Mouse (Mus musculus): ENCODE results near the gene Gm10271. TPM values are rescaled to one million over a fixed set of nuclear protein-coding genes. Genes with fewer than 3 reads are reported as not detected.

The Gm10271 gene
- polyA plus RNA-seq, 1 experiment from 2014 or later: not detected

- 43% methylated on average over 5 of the region's 5 CpGs for WGBS
- H3K36me3 ChIP-seq: no peaks in the 10 kb centered on the region
- DNase-seq (ENCODE audit: low spot score): peak; percentile 83
- H3K4me3 ChIP-seq: no peak overlapping the region
- H3K9me3 ChIP-seq: no peaks in the 10 kb centered on the region
- peaks cover 20% of the 10 kb centered on the region for H3K4me1 ChIP-seq
- no peaks in the 10 kb centered on the region for H3K27me3 ChIP-seq (ENCODE audit: insufficient read depth, poor library complexity, severe bottlenecking)
- H3K27ac ChIP-seq: peak overlapping the region; percentile 59; the same call in 1 of the 2 replicates
Observed at GRCm38 (mm10) chr10:116965297-116965696, 7.1 kb downstream of the Gm10271 start.

DNA sequence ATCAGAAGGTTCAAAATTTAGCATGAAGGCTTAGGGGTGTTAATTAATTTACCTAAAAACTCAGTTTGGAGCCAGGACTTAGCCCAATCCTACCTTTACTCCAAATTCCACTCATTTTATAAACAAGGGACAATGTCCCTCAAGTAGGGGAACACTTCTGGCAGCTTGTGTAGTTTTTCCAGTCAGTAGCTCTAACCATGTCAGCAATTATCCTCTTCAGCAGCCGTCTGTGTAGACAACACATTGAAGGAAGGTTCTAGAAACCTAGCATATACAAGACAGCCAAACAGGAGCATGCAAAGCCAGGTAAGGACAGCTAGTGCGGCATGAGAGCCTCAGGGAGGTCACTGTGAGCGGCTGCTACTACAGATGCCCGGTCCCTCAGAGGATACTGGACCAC, 7.8 kb downstream of the Gm10271 start:
- no peak for DNase-seq (ENCODE audit: low spot score)
- Histone ChIP-seq H3K27ac (peak overlapping the region; percentile 37; the same call in 1 of the 2 replicates), H3K9me3 (no peaks in the 10 kb centered on the region), H3K36me3 (no peaks in the 10 kb centered on the region), H3K4me1 (peaks cover 20% of the 10 kb centered on the region), H3K27me3 (ENCODE audit: insufficient read depth, poor library complexity, severe bottlenecking) (no peaks in the 10 kb centered on the region), H3K4me3 (no peak overlapping the region)
- 75% methylated on average over 4 of the region's 4 CpGs for WGBS

DNA sequence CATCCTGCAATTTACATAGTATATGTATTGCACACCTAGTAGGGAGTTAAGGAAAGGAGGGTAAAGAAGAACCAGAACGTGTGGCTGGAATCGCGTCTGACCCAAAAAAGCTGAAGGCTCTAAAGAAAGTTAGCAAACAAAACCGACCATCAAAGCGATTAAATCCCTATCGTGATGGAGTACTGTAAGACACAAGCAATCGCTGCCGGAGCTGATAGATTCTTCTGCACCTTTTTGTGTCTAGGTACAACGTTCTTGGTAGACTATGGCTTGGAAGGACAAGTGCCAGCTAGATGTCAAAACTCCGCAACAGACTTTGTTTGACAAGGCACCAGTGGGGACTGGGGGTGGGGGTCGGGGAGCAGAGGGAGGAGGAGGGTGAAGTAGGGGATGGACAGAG, 8.3 kb downstream of the Gm10271 start:
- Histone ChIP-seq H3K4me3 (no peak overlapping the region), H3K9me3 (no peaks in the 10 kb centered on the region), H3K27ac (0 out of 2 replicates have a peak overlapping the region, but pooled peaks have one; percentile 37), H3K36me3 (no peaks in the 10 kb centered on the region), H3K27me3 (ENCODE audit: insufficient read depth, poor library complexity, severe bottlenecking) (no peaks in the 10 kb centered on the region), H3K4me1 (peaks cover 24% of the 10 kb centered on the region)
- DNase-seq (ENCODE audit: low spot score): no peak
- 78% methylated on average over 11 of the region's 11 CpGs for WGBS

GRCm38 (mm10) chr10:116962803-116963202, 9.6 kb downstream of the Gm10271 start:
- Histone ChIP-seq H3K9me3 (no peaks in the 10 kb centered on the region), H3K36me3 (no peaks in the 10 kb centered on the region), H3K4me1 (peaks cover 24% of the 10 kb centered on the region), H3K27me3 (ENCODE audit: insufficient read depth, poor library complexity, severe bottlenecking) (no peaks in the 10 kb centered on the region), H3K27ac (no peak overlapping the region; the same call in 1 of the 2 replicates), H3K4me3 (no peak overlapping the region)
- 54% methylated on average over 17 of the region's 17 CpGs for WGBS
- no peak for DNase-seq (ENCODE audit: low spot score)

DNA sequence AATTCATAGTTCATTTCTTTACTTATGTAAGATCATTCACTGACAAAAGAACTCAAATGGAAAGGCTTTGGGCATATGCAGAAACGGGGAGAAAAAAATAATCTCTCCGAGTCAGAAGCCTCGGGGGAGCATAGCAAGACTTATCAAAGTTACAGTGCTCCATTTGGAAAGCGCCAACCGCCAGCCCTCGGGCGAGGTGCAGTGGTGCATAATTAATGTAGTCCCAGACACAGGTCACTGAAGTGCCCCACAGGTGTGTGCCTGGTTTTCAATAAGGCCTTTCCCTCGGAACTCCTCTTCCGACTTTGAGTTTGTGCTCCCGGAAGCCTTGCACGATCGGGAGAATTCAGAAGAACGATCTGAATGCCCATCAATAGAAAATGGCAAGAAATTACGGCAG, 10.3 kb downstream of the Gm10271 start:
- Histone ChIP-seq H3K27me3 (ENCODE audit: insufficient read depth, poor library complexity, severe bottlenecking) (no peaks in the 10 kb centered on the region), H3K36me3 (0 out of 2 replicates have a peak, but pooled peaks cover 4% of the 10 kb centered on the region), H3K27ac (no peak overlapping the region), H3K9me3 (no peaks in the 10 kb centered on the region), H3K4me1 (peaks cover 24% of the 10 kb centered on the region), H3K4me3 (no peak overlapping the region)
- 77% methylated on average over 14 of the region's 14 CpGs for WGBS
- no peak for DNase-seq (ENCODE audit: low spot score)

GRCm38 (mm10) chr10:116957867-116958551, 14.4 kb downstream of the Gm10271 start:
- no peak for DNase-seq (ENCODE audit: low spot score)
- 44% methylated on average over 5 of the region's 5 CpGs for WGBS
- 0 out of 2 replicates have a peak, but pooled peaks cover 7% of the 10 kb centered on the region for H3K36me3 ChIP-seq
- H3K27ac ChIP-seq: no peak overlapping the region
- H3K27me3 ChIP-seq (ENCODE audit: insufficient read depth, poor library complexity, severe bottlenecking): no peaks in the 10 kb centered on the region
- H3K4me1 ChIP-seq: peaks cover 7% of the 10 kb centered on the region; the same call in 1 of the 2 replicates
- no peaks in the 10 kb centered on the region for H3K9me3 ChIP-seq
- no peak overlapping the region for H3K4me3 ChIP-seq

DNA sequence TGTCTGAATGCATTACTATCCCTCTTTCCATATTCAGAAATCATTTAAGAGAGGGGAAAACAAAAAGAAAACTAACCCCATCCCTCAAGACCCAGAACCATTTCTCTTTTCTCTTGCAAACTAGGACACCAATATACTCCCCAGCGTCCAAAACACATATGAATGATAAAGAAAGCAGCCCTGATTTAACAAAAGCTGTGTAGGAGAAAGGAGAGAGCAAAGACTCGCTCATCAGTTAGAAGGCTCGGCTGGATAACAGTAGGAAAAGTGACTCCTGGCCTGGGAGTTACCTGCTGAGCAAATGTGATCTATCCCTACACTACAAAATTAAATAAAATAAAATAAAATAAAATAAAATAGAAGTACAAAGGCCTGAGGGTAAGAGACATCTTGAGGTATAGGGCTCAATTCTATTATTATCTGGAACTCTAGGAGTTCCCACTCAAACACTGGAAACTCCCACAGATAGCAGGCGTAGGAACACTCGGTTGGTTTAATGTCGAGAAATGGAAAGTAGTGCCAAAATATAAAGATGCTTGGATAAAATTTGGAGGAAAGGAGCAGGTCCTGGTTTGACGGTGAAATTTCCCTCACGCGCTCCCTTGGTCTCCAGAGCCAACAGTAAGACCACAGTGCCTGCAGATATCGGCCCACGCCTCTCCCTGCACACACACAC, 15.8 kb downstream of the Gm10271 start:
- H3K27ac ChIP-seq: no peak overlapping the region
- H3K4me3 ChIP-seq: no peak overlapping the region
- no peak for DNase-seq (ENCODE audit: low spot score)
- 91% methylated on average over 11 of the region's 11 CpGs for WGBS
- peaks cover 4% of the 10 kb centered on the region; the same call in 1 of the 2 replicates for H3K4me1 ChIP-seq
- no peaks in the 10 kb centered on the region for H3K9me3 ChIP-seq
- H3K36me3 ChIP-seq: 0 out of 2 replicates have a peak, but pooled peaks cover 10% of the 10 kb centered on the region
- no peaks in the 10 kb centered on the region for H3K27me3 ChIP-seq (ENCODE audit: insufficient read depth, poor library complexity, severe bottlenecking)

DNA sequence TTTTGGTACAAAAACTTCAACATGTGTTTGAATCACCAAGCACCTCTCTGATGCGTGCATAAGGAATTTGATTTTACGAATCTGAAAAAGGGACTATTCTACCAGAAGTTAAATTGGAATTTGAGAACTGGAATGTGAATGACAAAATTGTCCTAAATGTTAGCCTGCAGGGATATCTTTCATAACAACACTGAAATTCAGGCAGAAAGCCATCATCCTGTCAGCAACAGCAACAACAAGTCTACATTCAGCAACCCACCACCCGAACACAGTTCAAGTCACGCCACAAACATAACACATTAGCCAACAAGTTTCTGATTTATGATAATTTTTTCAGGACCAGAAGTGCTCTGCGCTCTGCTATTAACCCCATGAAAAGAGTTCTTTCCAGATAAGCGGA, 17.2 kb downstream of the Gm10271 start:
- H3K27ac ChIP-seq: no peak overlapping the region
- WGBS: 90% methylated on average over 6 of the region's 6 CpGs
- H3K9me3 ChIP-seq: no peaks in the 10 kb centered on the region
- no peaks in the 10 kb centered on the region for H3K27me3 ChIP-seq (ENCODE audit: insufficient read depth, poor library complexity, severe bottlenecking)
- H3K36me3 ChIP-seq: 0 out of 2 replicates have a peak, but pooled peaks cover 10% of the 10 kb centered on the region
- no peak for DNase-seq (ENCODE audit: low spot score)
- peaks cover 7% of the 10 kb centered on the region; the same call in 1 of the 2 replicates for H3K4me1 ChIP-seq
- H3K4me3 ChIP-seq: no peak overlapping the region

DNA sequence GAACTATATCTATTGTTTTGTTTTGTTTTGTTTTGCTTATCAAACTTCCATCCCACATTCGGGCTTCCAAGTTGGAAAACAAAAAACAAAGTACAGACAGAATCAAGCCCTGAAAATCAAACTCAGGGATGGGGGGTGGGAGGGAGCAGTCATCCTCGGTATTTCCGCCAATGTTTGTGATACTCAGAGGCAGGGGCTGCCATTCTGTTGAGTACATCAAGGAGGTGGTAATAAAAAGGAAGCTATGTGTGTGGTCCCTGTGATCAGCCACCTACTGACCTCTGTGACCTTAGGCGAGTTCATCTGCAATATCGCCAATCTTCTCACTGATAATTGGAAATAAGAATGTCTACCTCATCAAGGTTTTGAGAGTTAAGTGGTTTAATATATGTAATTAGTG, 21.5 kb downstream of the Gm10271 start:
- H3K4me1 ChIP-seq: peaks cover 32% of the 10 kb centered on the region
- DNase-seq (ENCODE audit: low spot score): no peak
- H3K36me3 ChIP-seq: 0 out of 2 replicates have a peak, but pooled peaks cover 7% of the 10 kb centered on the region
- peak overlapping the region; percentile 93; the same call in 1 of the 2 replicates for H3K27ac ChIP-seq
- H3K4me3 ChIP-seq: peak overlapping the region; percentile 91
- H3K9me3 ChIP-seq: no peaks in the 10 kb centered on the region
- 34% methylated on average over 5 of the region's 5 CpGs for WGBS
- no peaks in the 10 kb centered on the region for H3K27me3 ChIP-seq (ENCODE audit: insufficient read depth, poor library complexity, severe bottlenecking)

GRCm38 (mm10) chr10:116950009-116950769, 22.2 kb downstream of the Gm10271 start, which contains the start of gene Rab3ip:
Gene Rab3ip, minus strand, starts transcription at chr10:116950769.
- Histone ChIP-seq H3K4me1 (peaks cover 39% of the 10 kb centered on the region), H3K27me3 (ENCODE audit: insufficient read depth, poor library complexity, severe bottlenecking) (no peaks in the 10 kb centered on the region), H3K4me3 (peak within 1 kb of the TSS; percentile 91), H3K27ac (peak within 1 kb of the TSS; percentile 93), H3K9me3 (no peaks in the 10 kb centered on the region), H3K36me3 (0 out of 2 replicates have a peak, but pooled peaks cover 7% of the 10 kb centered on the region)
- 1% methylated on average over 83 of the region's 103 CpGs for WGBS
- peak; percentile 95 for DNase-seq (ENCODE audit: low spot score)

DNA sequence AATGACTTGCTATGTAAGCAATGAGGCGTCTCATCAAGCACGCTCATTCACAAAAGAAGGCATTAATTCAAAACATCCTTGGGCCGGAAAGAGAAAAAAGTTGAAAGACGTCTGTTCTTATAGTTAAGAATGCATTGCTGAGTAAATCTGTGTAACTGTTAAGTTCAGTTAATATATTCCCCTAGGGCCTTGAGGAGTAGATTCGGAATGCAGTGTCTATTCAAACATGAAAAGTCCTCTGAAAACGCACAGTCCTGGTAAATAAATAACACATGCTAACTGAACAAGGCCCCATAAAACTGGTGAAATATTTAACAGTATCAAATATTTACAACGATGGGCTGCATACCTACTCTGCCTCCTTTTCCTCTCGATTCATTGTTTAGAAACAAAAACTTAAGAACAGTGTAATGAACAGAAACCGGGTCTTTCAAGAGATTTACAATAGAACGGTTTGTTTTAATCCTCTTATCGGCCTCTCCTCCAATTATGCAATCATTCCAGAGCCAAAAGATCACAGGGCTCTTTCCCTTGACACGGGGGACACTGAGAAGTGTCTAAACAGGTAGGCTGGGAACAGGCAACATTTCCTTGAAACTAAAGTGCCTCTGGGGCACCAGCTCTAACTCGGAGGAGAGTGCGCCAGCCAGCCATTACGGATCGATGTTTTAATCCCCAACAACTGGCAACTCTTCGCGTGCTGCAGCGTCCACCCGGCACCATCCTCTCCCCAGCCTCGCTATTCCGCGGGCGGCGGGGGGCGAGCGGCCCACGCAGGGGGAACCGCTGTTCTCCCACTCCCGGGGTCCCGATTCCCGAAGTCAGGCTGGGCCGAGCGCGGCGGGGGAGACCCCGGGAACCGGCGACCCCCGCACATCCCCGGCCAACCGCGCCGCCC, 23.0 kb downstream of the Gm10271 start:
- Histone ChIP-seq H3K27ac (peak overlapping the region; percentile 93), H3K27me3 (ENCODE audit: insufficient read depth, poor library complexity, severe bottlenecking) (no peaks in the 10 kb centered on the region), H3K4me3 (peak overlapping the region; percentile 91), H3K4me1 (peaks cover 44% of the 10 kb centered on the region), H3K9me3 (no peaks in the 10 kb centered on the region), H3K36me3 (0 out of 2 replicates have a peak, but pooled peaks cover 7% of the 10 kb centered on the region)
- no peak for DNase-seq (ENCODE audit: low spot score)
- 4% methylated on average over 44 of the region's 44 CpGs for WGBS

DNA sequence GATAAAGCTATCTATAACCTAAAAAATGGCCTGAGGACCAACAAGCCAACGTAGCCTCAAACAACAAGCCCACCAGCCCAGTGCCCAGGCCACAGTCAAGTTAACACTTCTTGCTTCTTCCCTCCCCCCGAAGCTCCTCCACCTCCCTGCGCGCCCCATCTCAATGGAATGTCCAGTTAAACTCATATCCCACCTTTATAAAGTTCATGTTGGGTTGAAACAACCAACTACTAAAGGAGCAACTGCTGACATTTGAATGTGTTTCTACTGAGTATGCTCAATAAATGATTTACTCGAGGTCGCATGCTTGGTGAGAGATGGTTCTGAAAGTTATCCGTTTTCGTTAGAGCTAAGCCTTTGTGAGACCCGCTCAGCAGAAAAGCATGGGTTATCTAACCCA, 24.0 kb downstream of the Gm10271 start:
- Histone ChIP-seq H3K27me3 (ENCODE audit: insufficient read depth, poor library complexity, severe bottlenecking) (no peaks in the 10 kb centered on the region), H3K4me1 (peaks cover 44% of the 10 kb centered on the region), H3K4me3 (peak overlapping the region; percentile 91), H3K9me3 (no peaks in the 10 kb centered on the region), H3K36me3 (0 out of 2 replicates have a peak, but pooled peaks cover 6% of the 10 kb centered on the region), H3K27ac (no peak overlapping the region)
- WGBS: 81% methylated on average over 9 of the region's 9 CpGs
- DNase-seq (ENCODE audit: low spot score): no peak

All from heart, embryonic 10.5 days (tissue).